Comparison of ENCODE assay signal across 23 mouse cellular contexts in genomic region chr1:134965430-134965829, GRCm38 (mm10). TPM values are rescaled to one million over a fixed set of nuclear protein-coding genes. Genes with fewer than 3 reads are reported as not detected.
A peak's percentile ranks its signal among the peaks of the same experiment; 100 is the strongest.
DNase-seq lines count a peak whose midpoint lies in the region; ATAC-seq and TF ChIP-seq lines count a peak whose summit lies in the region.
"Had no signal": no experiment of that assay in that cellular context is flagged by ENCODE, and none has a peak within 500 bp of the region (broad histone marks: within the 10 kb centered on the region; RNA-seq: fewer than 3 reads in every experiment).

No protein-coding gene starts in this region.

- H3K27ac ChIP-seq in intestine, postnatal 0 days (ENCODE audit: low read depth, low read length) = no peak overlapping the region

- H3K27me3 ChIP-seq in intestine, postnatal 0 days (replicated peaks; ENCODE audit: control insufficient read depth, insufficient read depth, low read length) = no peaks in the 10 kb centered on the region
- H3K27me3 ChIP-seq: Patski had no signal

- no peak overlapping the region for H3K4me3 ChIP-seq in intestine, postnatal 0 days (ENCODE audit: low read depth, low read length)

- WGBS in intestine, postnatal 0 days = 95% methylated on average over 2 of the region's 2 CpGs

- H3K4me1 ChIP-seq in intestine, postnatal 0 days (replicated peaks; ENCODE audit: control insufficient read depth, insufficient read depth, low read length) = no peaks in the 10 kb centered on the region

- no peak overlapping the region for H3K9ac ChIP-seq in intestine, postnatal 0 days (ENCODE audit: low read depth, low read length)

- DNase-seq in ES-CJ7 (ENCODE audit: low read depth, low spot score) (peak; percentile 44), R1 (ENCODE audit: low read depth, low spot score) (peak; percentile 39), ZHBTc4 (ENCODE audit: low read depth, low spot score) (peak; percentile 71)
- DNase-seq in heart, postnatal 14 days = no peak
- no peak for DNase-seq in frontal cortex, postnatal 25 days (ENCODE audit: low spot score in 2 of 2)
- DNase-seq: adrenal gland, adult 2 months; adrenal gland, adult 8-10 months; adrenal gland, postnatal 10 days; adrenal gland, postnatal 14 days; adrenal gland, postnatal 25 days; adrenal gland, postnatal 36 days; B cell, adult 2 months; cerebellum, adult 11 months; cerebellum, adult 11-12 months; cerebellum, adult 18-20 months; cerebellum, adult 2 months; cerebellum, adult 8-10 months; cerebellum, adult 9-10 months had no signal

- TF ChIP-seq CTCF in intestine, postnatal 0 days (IDR thresholded peaks at IDR 0.05; ENCODE audit: low read depth) = no peak

- H3K36me3 ChIP-seq in intestine, postnatal 0 days (ENCODE audit: control insufficient read depth, insufficient read depth) = 0 out of 2 replicates have a peak, but pooled peaks cover 12% of the 10 kb centered on the region

- ATAC-seq in intestine, postnatal 0 days = no peak
- ATAC-seq: activated CD4-positive, CD25-positive, alpha-beta regulatory T cell, adult 4 months; CD4-positive, CD25-positive, alpha-beta regulatory T cell, adult 4 months; Patski had no signal

- intact Hi-C loops in heart, postnatal 14 days (cut with DNase I) = loop anchor here (10.0 kb wide), 2 partner anchors 241 to 319 kb away; partner anchors contain the start of gene Rnpep

- H3K9me3 ChIP-seq in intestine, postnatal 0 days (ENCODE audit: control insufficient read depth) = no peaks in the 10 kb centered on the region
- H3K9me3 ChIP-seq: G1E had no signal

- H3K4me2 ChIP-seq in intestine, postnatal 0 days (replicated peaks; ENCODE audit: low read depth) = no peak overlapping the region

RNA-seq across cellular contexts. Expression of gene Ube2t, which starts 3.1 kb away (rescaled TPM):
- total RNA-seq in heart, postnatal 14 days (2021) = 1 to 10 TPM; 6.0 to 6.3 TPM
- polyA plus RNA-seq in intestine, postnatal 0 days (2015; fragmentation: Nextera tagmentation; extraction: Ambion mirVana) = 9.4 and 12.3 TPM in 2 replicates

RNA-seq across cellular contexts. Expression of gene Ppp1r12b, which starts 9.7 kb away (rescaled TPM):
- total RNA-seq in heart, postnatal 14 days (2021) = 100 to 1,000 TPM; 140 to 142 TPM
- 11.5 and 13.0 TPM in 2 replicates for polyA plus RNA-seq in intestine, postnatal 0 days (2015; fragmentation: Nextera tagmentation; extraction: Ambion mirVana)

Comparison
In these comparisons a context has a peak if more than half of its experiments do, and no peak if none do; other contexts are left out.
1. DNase-seq: peak in ES-CJ7 (single experiment), R1 (single experiment) and ZHBTc4 (single experiment); none in heart, postnatal 14 days (0 of 2) and frontal cortex, postnatal 25 days (0 of 2).